Mouse (Mus musculus) natural killer cell, adult 2 months (primary cell): Measurements from ENCODE around the gene Ap1s1.

Source experiments
- DNase-seq, 2 experiments: peaks; one replicate each; pipeline ENCODE4 v3.0.0; 2022; ENCODE audit warnings: low spot score in 2 of 2

The Ap1s1 gene

GRCm38 (mm10) chr5:137065454-137065853 is 19.5 kb upstream of the Ap1s1 start:
- DNase-seq: no peak

- no peak for DNase-seq
Observed at GRCm38 (mm10) chr5:137062601-137063000, 16.7 kb upstream of the Ap1s1 start.

GRCm38 (mm10) chr5:137061809-137062481 is 16.0 kb upstream of the Ap1s1 start:
- peak; percentile 46 to 54 for DNase-seq

DNA sequence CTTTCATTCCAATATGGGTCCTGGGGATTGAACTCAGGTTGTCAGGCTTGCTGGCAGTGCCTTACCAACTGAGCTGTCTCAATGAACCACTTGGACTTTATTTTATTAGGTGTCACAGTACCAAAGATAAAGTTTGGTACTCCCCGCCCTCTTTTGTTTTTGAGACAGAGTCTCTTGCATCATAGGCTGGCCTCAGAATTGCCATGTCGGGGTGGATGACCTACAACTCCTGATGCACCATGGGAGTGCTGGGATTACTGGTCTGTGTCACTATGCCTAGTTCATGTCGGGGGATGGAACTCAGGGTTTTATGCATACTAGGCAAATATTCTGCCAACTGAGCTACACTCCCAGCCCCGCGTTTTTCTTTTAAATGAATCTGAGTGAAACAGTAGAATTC is 8.9 kb upstream of the Ap1s1 start:
- DNase-seq: no peak

DNA sequence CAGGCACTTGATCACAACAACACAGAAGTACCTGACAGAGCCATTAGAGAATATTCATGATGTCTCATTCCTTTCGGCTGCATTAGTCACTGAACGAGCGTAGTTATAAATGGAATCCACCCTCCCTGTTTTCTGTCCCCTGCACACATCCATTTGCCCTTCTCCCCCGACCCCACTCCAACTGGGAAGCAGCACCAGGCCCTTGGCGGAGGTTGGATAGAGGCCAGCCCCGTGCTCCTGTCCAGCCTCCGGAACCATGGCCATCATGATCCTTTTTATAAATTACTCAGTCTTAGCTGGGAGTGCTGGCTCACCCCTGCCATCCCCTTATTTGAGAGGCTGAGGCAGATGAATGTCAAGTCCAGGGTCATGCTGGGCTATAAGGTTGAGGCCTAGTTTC is 8.4 kb upstream of the Ap1s1 start:
- no peak for DNase-seq

DNA sequence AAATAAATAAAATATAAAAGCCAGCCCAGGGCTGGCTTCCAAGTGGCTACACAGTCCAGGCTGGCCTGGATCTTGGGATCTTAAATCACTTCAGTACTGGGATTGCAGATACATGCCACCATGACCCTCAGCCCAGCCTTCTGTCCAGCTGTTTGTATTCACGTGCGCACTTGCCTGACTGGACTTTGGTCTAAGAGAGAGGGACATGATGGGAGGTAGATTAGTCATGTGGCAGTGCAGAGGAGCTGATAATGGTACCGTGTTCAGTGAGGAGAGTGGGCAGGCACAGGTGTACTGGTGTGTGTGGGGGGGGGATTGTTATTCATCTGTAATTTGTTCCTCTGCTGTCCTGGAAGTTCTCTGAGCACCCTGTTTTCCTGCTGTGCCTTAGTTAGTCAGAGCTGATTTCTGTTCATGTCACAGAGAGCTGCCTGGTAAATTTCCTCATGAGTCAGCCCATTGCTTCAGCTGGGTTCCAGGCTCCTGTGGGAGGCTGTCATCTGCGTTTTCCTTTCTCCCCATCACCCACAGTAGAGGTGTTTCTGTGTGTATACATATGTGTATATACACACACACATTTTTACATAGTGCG is 6.1 kb upstream of the Ap1s1 start:
- no peak for DNase-seq

DNA sequence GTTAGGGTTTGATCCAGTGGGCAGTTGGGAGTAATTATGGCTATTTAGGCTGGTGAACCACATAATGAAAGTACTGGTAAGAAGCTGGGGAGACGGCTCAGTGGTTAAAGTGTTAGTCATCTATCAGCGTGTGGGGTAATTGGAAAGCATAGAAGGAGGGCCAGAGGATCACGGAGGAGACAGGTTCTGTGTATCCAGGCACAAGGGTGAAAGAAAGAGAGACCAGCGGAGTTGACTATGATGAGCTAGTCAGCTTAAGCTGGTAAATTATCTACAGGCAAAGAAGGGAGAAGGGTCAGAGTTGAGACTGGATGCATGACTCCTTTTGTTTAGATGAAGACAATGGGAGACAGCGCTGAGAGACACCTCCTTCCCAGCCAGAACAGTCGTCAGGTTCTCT is 5.2 kb upstream of the Ap1s1 start:
- DNase-seq: no peak

- DNase-seq: no peak
Observed at GRCm38 (mm10) chr5:137046991-137047390, 1.1 kb upstream of the Ap1s1 start.

GRCm38 (mm10) chr5:137046324-137046718 is 386 bp upstream of the Ap1s1 start:
- DNase-seq: no peak

GRCm38 (mm10) chr5:137043997-137044396 is 1.9 kb downstream of the Ap1s1 start:
- DNase-seq: no peak

GRCm38 (mm10) chr5:137041442-137041841 is 4.5 kb downstream of the Ap1s1 start:
- no peak for DNase-seq

GRCm38 (mm10) chr5:137039453-137039852 is 6.5 kb downstream of the Ap1s1 start:
- DNase-seq: no peak

- DNase-seq: no peak
Observed at GRCm38 (mm10) chr5:137036211-137036610, 9.7 kb downstream of the Ap1s1 start.

DNA sequence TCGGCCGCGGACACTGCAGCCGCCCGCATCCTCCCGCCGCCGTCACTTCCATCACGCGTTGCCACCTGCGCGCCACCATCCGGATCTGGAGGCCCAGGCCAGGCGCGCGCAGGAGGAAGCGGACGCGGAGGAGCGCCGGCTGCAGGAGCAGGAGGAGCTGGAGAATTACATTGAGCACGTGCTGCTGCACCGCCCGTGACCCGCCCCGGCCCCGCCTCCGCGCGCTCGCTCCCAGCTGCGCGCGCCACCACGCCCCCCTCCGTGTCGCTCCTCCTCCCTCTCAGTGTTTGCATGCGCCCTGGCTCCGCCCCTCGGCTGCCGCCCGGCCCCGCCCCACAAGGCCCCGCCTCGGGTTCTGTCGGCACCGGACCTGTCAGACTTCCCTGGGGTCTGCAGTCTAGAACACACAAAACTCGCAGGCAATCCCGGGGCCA is 13.3 kb downstream of the Ap1s1 start:
- peak; percentile 44 to 78 for DNase-seq

- no peak for DNase-seq
Observed at GRCm38 (mm10) chr5:137032033-137032421, 13.9 kb downstream of the Ap1s1 start.

DNA sequence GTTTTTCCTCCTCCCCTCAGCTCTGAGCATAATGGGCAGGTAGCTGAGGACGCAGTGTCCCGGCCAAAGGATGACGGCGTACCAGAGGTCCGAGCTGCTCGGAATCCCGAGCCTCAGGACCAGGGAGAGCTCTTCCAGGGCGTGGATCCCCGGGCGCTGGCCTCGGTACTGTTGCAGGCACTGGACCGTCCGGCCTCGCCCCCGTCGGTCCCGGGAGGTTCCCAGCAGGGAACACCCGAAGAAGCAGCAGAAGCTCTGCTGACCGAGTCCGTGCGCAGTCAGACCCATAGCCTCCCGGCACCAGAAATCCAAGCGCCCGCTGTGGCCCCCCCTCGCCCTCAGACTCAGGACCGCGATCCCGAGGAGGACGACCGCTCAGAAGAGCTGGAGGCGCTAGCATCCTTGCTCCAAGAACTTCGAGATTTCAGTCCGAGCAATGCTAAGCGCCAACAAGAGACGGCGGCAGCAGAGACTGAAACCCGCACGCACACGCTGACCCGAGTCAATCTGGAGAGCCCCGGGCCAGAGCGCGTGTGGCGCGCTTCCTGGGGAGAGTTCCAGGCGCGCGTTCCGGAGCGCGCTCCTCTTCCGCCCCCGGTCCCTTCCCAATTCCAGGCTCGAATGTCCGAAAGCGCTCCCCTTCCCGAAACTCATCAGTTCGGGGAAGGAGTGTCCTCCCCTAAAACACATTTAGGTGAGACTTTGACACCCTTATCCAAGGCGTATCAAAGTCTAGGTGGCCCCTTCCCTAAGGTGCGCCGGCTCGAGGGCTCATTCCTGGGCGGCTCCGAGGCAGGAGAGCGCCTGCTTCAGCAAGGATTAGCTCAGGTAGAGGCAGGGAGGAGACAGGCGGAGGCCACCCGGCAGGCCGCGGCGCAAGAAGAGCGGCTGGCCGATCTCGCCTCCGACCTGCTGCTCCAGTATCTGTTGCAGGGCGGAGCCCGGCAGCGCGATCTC is 14.6 kb downstream of the Ap1s1 start:
- no peak for DNase-seq

DNA sequence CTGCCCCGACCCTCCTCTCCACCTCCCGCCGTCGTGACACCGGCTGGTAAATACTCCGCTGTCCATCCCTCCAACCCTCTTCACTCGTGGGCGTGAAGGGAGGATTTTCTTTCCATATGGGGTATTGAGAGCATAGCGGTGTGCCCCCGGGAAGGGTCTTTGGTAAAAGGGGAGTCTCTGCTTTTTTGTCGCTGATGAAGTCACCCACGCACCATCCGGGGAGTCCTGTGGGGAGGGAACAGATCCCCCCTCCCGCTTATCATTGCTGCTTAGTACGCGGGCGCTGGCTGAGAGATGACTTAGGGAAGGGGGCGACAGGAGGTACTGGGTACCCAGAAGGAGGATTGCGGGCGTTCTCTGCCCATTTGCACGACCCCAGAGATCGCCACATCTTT is 15.5 kb downstream of the Ap1s1 start:
- DNase-seq: no peak

- peak; percentile 89 to 95 for DNase-seq
Observed at GRCm38 (mm10) chr5:137029643-137030415, 16.1 kb downstream of the Ap1s1 start.

DNA sequence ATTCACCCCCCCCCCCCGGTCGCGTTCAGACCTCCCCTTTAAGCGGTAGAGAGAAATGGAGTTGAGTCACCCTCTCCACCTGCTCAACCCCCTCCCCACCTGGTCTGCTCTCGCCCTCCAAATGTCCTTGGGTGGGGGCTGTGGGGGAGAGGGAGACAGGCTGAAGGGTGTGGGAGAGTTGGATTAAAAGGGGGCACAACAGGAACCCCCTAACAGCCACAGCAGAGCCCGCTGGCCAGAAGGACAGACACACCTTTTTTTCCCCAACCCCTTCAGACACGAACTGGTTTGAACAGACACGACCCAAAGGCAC is 16.7 kb downstream of the Ap1s1 start:
- no peak for DNase-seq

DNA sequence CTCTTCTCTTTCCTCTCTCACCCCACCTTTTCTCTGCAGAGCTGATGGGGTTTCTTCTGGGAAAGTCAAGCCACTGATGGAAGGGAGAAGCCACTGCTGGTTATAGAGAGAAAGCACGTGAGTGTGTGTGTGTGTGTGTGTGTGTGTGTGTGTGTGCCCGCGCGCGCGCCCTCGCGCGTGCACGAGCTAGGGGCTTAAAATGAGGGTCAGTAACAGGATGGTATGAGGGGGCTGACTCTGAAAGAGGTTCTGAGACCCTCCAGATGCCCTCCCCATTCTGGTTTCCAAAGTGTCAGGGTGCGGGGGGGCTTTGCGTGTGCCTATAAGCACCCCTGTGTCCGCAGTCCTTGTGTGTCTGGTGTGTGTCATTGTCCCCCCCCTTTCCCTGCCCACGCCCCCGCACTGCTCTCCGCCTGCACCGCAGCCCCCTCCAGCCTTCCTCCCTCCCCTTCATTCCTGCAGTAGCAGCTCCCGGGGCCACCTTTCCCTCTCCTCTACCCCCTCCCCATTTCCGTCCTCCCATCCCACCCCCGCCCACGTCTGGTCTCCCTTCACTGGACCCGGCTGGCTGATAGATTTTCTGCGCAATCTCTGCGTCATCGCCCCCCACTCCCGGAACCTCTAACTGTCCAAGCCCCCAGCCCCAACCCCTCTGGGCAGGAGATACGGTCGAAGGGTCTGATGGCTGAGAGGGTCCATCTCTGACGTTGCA is 17.2 kb downstream of the Ap1s1 start:
- no peak for DNase-seq

DNA sequence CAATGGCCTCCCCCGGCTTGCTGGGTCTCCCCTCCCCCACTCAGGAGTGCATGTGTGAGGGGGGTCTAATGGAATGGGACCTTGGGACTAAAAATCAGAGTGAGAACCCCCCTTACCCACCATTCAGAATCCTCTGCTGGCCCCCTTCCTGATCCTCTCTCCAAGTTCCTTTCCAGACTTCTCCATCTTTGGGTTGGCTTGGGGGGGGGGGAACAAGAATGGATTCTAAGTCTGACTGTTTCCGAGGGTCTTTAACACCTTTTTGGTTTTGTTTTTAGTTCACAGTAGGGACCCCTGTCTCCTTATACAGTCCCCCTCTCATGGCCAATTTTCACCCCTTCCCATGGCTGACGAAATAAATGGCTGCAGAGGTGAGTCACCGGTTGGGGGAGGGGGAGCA is 19.8 kb downstream of the Ap1s1 start, which contains the start of gene Vgf:
Vgf (plus strand) TSS at position 301 of the 400 bp plus-strand sequence.
- no peak for DNase-seq
